Mouse (Mus musculus) adrenal gland, postnatal 4 days (tissue): ENCODE results near the gene Dvl2. TPM values are rescaled to one million over a fixed set of nuclear protein-coding genes. Genes with fewer than 3 reads are reported as not detected.

Source experiments
- DNase-seq, 2 experiments: peaks; one replicate each; pipeline ENCODE4 v3.0.0; 2021 to 2022; ENCODE audit warnings: low spot score in 2 of 2, mixed read lengths in 2 of 2
- microRNA-seq: library from miRNA; unstranded; fragments of <30 nt; microRNA quantifications from one replicate; pipeline ENCODE4 v1.2.0, GENCODE M21; 2021
- total RNA-seq, 2 experiments: library from RNA; stranded (reverse); gene quantifications; 2 replicates each; pipeline ENCODE4 v1.2.3; 2021

Gene Dvl2
- total RNA-seq, 2 experiments from 2014 or later, result 35.5 to 38.2 TPM

GRCm38 (mm10) chr11:70057805-70058204, 57.4 kb downstream of the Dvl2 start:
- no peak for DNase-seq

- no peak for DNase-seq
Measured at GRCm38 (mm10) chr11:70059930-70060329, 59.5 kb downstream of the Dvl2 start.

Small RNA genes within 50 kb of the gene (microRNA-seq; reads per million reads assigned to microRNA genes)
- not detected for gene Gm44349
- 2,413 reads per million, percentile 86 among the genes with 10 or more reads in this experiment for gene Mir324

Other genes with a start within 250 kb of the Dvl2 start
- 100 to 1,000 TPM in 1 of 2 experiments, 10 to 100 TPM in 1; 92.4 to 108 TPM for gene Polr2a, start 242.0 kb upstream of the Dvl2 start, total RNA-seq
- not detected for gene Slc35g3, start 238.6 kb upstream of the Dvl2 start, total RNA-seq
- gene Zbtb4, start 234.7 kb upstream of the Dvl2 start, total RNA-seq, result 10 to 100 TPM; 48.5 to 58.3 TPM
- gene Chrnb1, start 204.7 kb upstream of the Dvl2 start, total RNA-seq, result 1 to 10 TPM; 3.6 to 4.0 TPM
- gene Fgf11, start 198.7 kb upstream of the Dvl2 start, total RNA-seq, result 1 to 10 TPM; 3.4 to 4.8 TPM
- gene Tmem102, start 195.0 kb upstream of the Dvl2 start, total RNA-seq, result 1 to 10 TPM in 1 of 2 experiments, under 1 TPM in 1; 0.76 to 1.4 TPM
- not detected for gene Gm39566, start 185.3 kb upstream of the Dvl2 start, total RNA-seq
- gene Spem2, start 182.1 kb upstream of the Dvl2 start, total RNA-seq, result not detected
- gene Spem1, start 178.4 kb upstream of the Dvl2 start, total RNA-seq, result not detected
- 10 to 100 TPM; 33.6 to 35.2 TPM for gene Nlgn2, start 162.8 kb upstream of the Dvl2 start, total RNA-seq
- gene Tmem256, start 162.1 kb upstream of the Dvl2 start, total RNA-seq, result 100 to 1,000 TPM; 141 to 143 TPM
- gene Plscr3, start 154.2 kb upstream of the Dvl2 start, total RNA-seq, result 10 to 100 TPM; 76.6 to 77.9 TPM
- gene Tnk1, start 141.9 kb upstream of the Dvl2 start, total RNA-seq, result 1 to 10 TPM in 1 of 2 experiments, under 1 TPM in 1; 0.17 to 1.7 TPM
- not detected for gene Tmem95, start 122.6 kb upstream of the Dvl2 start, total RNA-seq
- 1 to 10 TPM; 3.4 to 4.1 TPM for gene Kctd11, start 119.2 kb upstream of the Dvl2 start, total RNA-seq
- gene Acap1, start 105.1 kb upstream of the Dvl2 start, total RNA-seq, result 1 to 10 TPM; 1.4 to 1.7 TPM
- 1 to 10 TPM; 4.8 to 5.6 TPM for gene 2810408A11Rik, start 99.6 kb upstream of the Dvl2 start, total RNA-seq
- 10 to 100 TPM; 45.9 to 53.3 TPM for gene Neurl4, start 99.5 kb upstream of the Dvl2 start, total RNA-seq
- 10 to 100 TPM; 60.0 to 67.0 TPM for gene Gps2, start 86.7 kb upstream of the Dvl2 start, total RNA-seq
- gene Eif5a, start 78.6 kb upstream of the Dvl2 start, total RNA-seq, result 100 to 1,000 TPM; 598 to 600 TPM
- gene Ybx2, start 64.8 kb upstream of the Dvl2 start, total RNA-seq, result 10 to 100 TPM in 1 of 2 experiments, 1 to 10 TPM in 1; 9.7 to 20.6 TPM
- gene Slc2a4, start 52.4 kb upstream of the Dvl2 start, total RNA-seq, result 10 to 100 TPM; 23.6 to 24.8 TPM
- gene Cldn7, start 35.8 kb upstream of the Dvl2 start, total RNA-seq, result 10 to 100 TPM in 1 of 2 experiments, 1 to 10 TPM in 1; 3.1 to 17.3 TPM
- 100 to 1,000 TPM; 119 to 130 TPM for gene Ctdnep1, start 19.4 kb upstream of the Dvl2 start, total RNA-seq
- gene Elp5, start 18.1 kb upstream of the Dvl2 start, total RNA-seq, result 10 to 100 TPM; 65.5 to 70.9 TPM
- gene Gabarap, start 9.5 kb upstream of the Dvl2 start, total RNA-seq, result 100 to 1,000 TPM; 294 to 311 TPM
- 10 to 100 TPM; 51.4 to 53.4 TPM for gene Phf23, start 4.8 kb upstream of the Dvl2 start, total RNA-seq
- gene Acadvl, start 14.8 kb downstream of the Dvl2 start, total RNA-seq, result 100 to 1,000 TPM; 295 to 378 TPM
- 10 to 100 TPM; 63.0 to 64.4 TPM for gene Dlg4, start 16.3 kb downstream of the Dvl2 start, total RNA-seq
- gene Asgr1, start 53.5 kb downstream of the Dvl2 start, total RNA-seq, result 10 to 100 TPM in 1 of 2 experiments, 1 to 10 TPM in 1; 1.7 to 33.7 TPM
- 10 to 100 TPM in 1 of 2 experiments, 1 to 10 TPM in 1; 1.8 to 14.6 TPM for gene Asgr2, start 92.0 kb downstream of the Dvl2 start, total RNA-seq
- gene Mgl2, start 129.7 kb downstream of the Dvl2 start, total RNA-seq, result 1 to 10 TPM in 1 of 2 experiments, under 1 TPM in 1; 0.90 to 1.7 TPM
- 1 to 10 TPM; 2.1 to 3.5 TPM for gene Clec10a, start 155.6 kb downstream of the Dvl2 start, total RNA-seq
- gene Slc16a11, start 212.2 kb downstream of the Dvl2 start, total RNA-seq, result 1 to 10 TPM in 1 of 2 experiments, under 1 TPM in 1; 0.71 to 2.9 TPM
- 10 to 100 TPM in 1 of 2 experiments, 1 to 10 TPM in 1; 6.2 to 10.9 TPM for gene Slc16a13, start 220.5 kb downstream of the Dvl2 start, total RNA-seq
- gene Bcl6b, start 229.2 kb downstream of the Dvl2 start, total RNA-seq, result 10 to 100 TPM; 23.8 to 33.4 TPM
- 10 to 100 TPM; 70.1 to 72.5 TPM for gene 0610010K14Rik, start 237.3 kb downstream of the Dvl2 start, total RNA-seq
- 1 to 10 TPM; 4.5 to 8.1 TPM for gene Gm21988, start 239.2 kb downstream of the Dvl2 start, total RNA-seq
- gene Rnasek, start 239.2 kb downstream of the Dvl2 start, total RNA-seq, result 100 to 1,000 TPM; 160 to 164 TPM